Mouse (Mus musculus) forebrain, postnatal 0 days (tissue): ENCODE measurements at regions not wholly inside any gene's neighbourhood (a gene's known extent, or its start where the extent isn't known, plus 50 kb on each side); places are given as distances from the start of the nearest gene placed in this dataset.
A peak's percentile ranks its signal among the peaks of the same experiment; 100 is the strongest.

Experiments used
- ATAC-seq: fragments of 200-750 bp; cut with Nextera tagmentation; 2 replicates; pipeline ENCODE4 v1.8.0; 2017; ENCODE audit warnings: mild to moderate bottlenecking, moderate library complexity
- DNase-seq: peaks from one replicate; pipeline ENCODE4 v3.0.0-alpha.2; 2015
- H3K27ac ChIP-seq: fragments of 300-500 bp; sonication (generic); 2 replicates; pipeline ENCODE4 v1.5.1; 2014; ENCODE audit warnings: low read depth, mild to moderate bottlenecking, antibody characterized with exemption, low read length, moderate library complexity, mixed read lengths
- H3K27me3 ChIP-seq: fragments of 300-500 bp; sonication (generic); 2 replicates; pipeline ENCODE4 v1.6.1; 2014; ENCODE audit warnings: mild to moderate bottlenecking, low read length, mixed read lengths; ENCODE audit not compliant: insufficient read depth
- H3K36me3 ChIP-seq: fragments of 300-500 bp; sonication (generic); 2 replicates; pipeline ENCODE4 v1.6.1; 2014; ENCODE audit warnings: mild to moderate bottlenecking, moderate library complexity; ENCODE audit not compliant: insufficient read depth
- H3K4me1 ChIP-seq: fragments of 300-500 bp; sonication (generic); 2 replicates; pipeline ENCODE4 v1.6.1; 2014; ENCODE audit warnings: antibody characterized with exemption; ENCODE audit not compliant: insufficient read depth
- H3K4me2 ChIP-seq: fragments of 300-500 bp; sonication (generic); 2 replicates; pipeline ENCODE4 v1.6.1; 2014; ENCODE audit warnings: low read depth, mild to moderate bottlenecking, moderate library complexity
- H3K4me3 ChIP-seq: fragments of 300-500 bp; sonication (generic); 2 replicates; pipeline ENCODE4 v1.5.1; 2014; ENCODE audit warnings: low read depth, low read length, mixed read lengths
- H3K9ac ChIP-seq: fragments of 300-500 bp; sonication (generic); 2 replicates; pipeline ENCODE4 v1.6.1; 2014; ENCODE audit warnings: mild to moderate bottlenecking
- H3K9me3 ChIP-seq: fragments of 300-500 bp; sonication (generic); 2 replicates; pipeline ENCODE4 v1.6.1; 2016; ENCODE audit warnings: low read length
- CTCF ChIP-seq: sonication (generic); IDR thresholded peaks from 2 replicates; pipeline ENCODE4 v1.5.1; 2016; ENCODE audit warnings: antibody characterized with exemption, control low read depth, low read depth
- WGBS: fragments of 180-500 bp; shearing (Covaris S2); extraction: QIAGEN DNeasy Blood & Tissue Kit; methylation state at CpG from one replicate; pipeline ENCODE4 v1.1.7; 2014; 5-methylcytosine and 5-hydroxymethylcytosine counted together

- Histone ChIP-seq H3K4me2 (no peak overlapping the region), H3K4me3 (no peak overlapping the region)
Observed at GRCm38 (mm10) chr2:8115891-8116290, 606.5 kb upstream of the Celf2 start.

GRCm38 (mm10) chr2:8112361-8113073 is 603.2 kb upstream of the Celf2 start:
- no peaks in the 10 kb centered on the region for H3K4me1 ChIP-seq
- no peak overlapping the region for H3K4me2 ChIP-seq
- no peak for TF ChIP-seq CTCF
- H3K9me3 ChIP-seq: no peaks in the 10 kb centered on the region
- H3K9ac ChIP-seq: no peak overlapping the region
- DNase-seq (peak; percentile 62), ATAC-seq (peak; percentile 58; the same call in 1 of the 2 replicates)
- no peaks in the 10 kb centered on the region for H3K27me3 ChIP-seq
- H3K4me3 ChIP-seq: no peak overlapping the region
- H3K27ac ChIP-seq: peak overlapping the region; percentile 30; the same call in 1 of the 2 replicates
- 49% methylated on average over 1 of the region's 1 CpGs for WGBS
- H3K36me3 ChIP-seq: no peaks in the 10 kb centered on the region

More at GRCm38 (mm10) chr2:8115891-8116290, 606.5 kb upstream of the Celf2 start:
- H3K36me3 ChIP-seq: no peaks in the 10 kb centered on the region
- H3K4me1 ChIP-seq: no peaks in the 10 kb centered on the region
- ATAC-seq (no peak), DNase-seq (no peak)
- no peak overlapping the region for H3K27ac ChIP-seq
- no peaks in the 10 kb centered on the region for H3K9me3 ChIP-seq
- no peaks in the 10 kb centered on the region for H3K27me3 ChIP-seq
- H3K9ac ChIP-seq: no peak overlapping the region
- 82% methylated on average over 3 of the region's 3 CpGs for WGBS
- TF ChIP-seq CTCF: no peak

- ATAC-seq (no peak), DNase-seq (peak; percentile 40)
- Histone ChIP-seq H3K27me3 (no peaks in the 10 kb centered on the region), H3K4me2 (no peak overlapping the region), H3K9me3 (no peaks in the 10 kb centered on the region), H3K36me3 (no peaks in the 10 kb centered on the region), H3K4me1 (no peaks in the 10 kb centered on the region), H3K4me3 (no peak overlapping the region), H3K27ac (no peak overlapping the region), H3K9ac (no peak overlapping the region)
- WGBS: 47% methylated on average over 2 of the region's 2 CpGs
- TF ChIP-seq CTCF: no peak
Observed at GRCm38 (mm10) chr2:8094157-8094556, 584.8 kb upstream of the Celf2 start.

GRCm38 (mm10) chr2:8067901-8068300 is 558.5 kb upstream of the Celf2 start:
- Histone ChIP-seq H3K4me2 (no peak overlapping the region), H3K4me1 (no peaks in the 10 kb centered on the region), H3K27ac (no peak overlapping the region), H3K27me3 (no peaks in the 10 kb centered on the region), H3K4me3 (no peak overlapping the region), H3K9me3 (no peaks in the 10 kb centered on the region), H3K9ac (no peak overlapping the region), H3K36me3 (no peaks in the 10 kb centered on the region)
- DNase-seq: peak; percentile 8
- no peak for ATAC-seq
- TF ChIP-seq CTCF: no peak
- WGBS: 38% methylated on average over 1 of the region's 1 CpGs

- H3K36me3 ChIP-seq: no peaks in the 10 kb centered on the region
- no peak overlapping the region for H3K9ac ChIP-seq
- DNase-seq (peak; percentile 66), ATAC-seq (peak; percentile 45; the same call in 1 of the 2 replicates)
- no peaks in the 10 kb centered on the region for H3K9me3 ChIP-seq
- no peak overlapping the region for H3K4me2 ChIP-seq
- 41% methylated on average over 1 of the region's 1 CpGs for WGBS
- peak overlapping the region; percentile 54; the same call in 1 of the 2 replicates for H3K27ac ChIP-seq
- no peaks in the 10 kb centered on the region; the same call in 1 of the 2 replicates for H3K4me1 ChIP-seq
- H3K4me3 ChIP-seq: no peak overlapping the region
- H3K27me3 ChIP-seq: no peaks in the 10 kb centered on the region
- no peak for TF ChIP-seq CTCF
Observed at GRCm38 (mm10) chr2:8061687-8062086, 552.3 kb upstream of the Celf2 start.

- Histone ChIP-seq H3K36me3 (no peaks in the 10 kb centered on the region), H3K9ac (no peak overlapping the region), H3K27me3 (no peaks in the 10 kb centered on the region), H3K4me3 (no peak overlapping the region), H3K9me3 (no peaks in the 10 kb centered on the region), H3K4me1 (no peaks in the 10 kb centered on the region), H3K4me2 (no peak overlapping the region), H3K27ac (no peak overlapping the region)
- no peak for TF ChIP-seq CTCF
- WGBS: 15% methylated on average over 4 of the region's 4 CpGs
- no peak for DNase-seq
- peak; percentile 34; the same call in 1 of the 2 replicates for ATAC-seq
Observed at GRCm38 (mm10) chr2:8029212-8029611, 519.8 kb upstream of the Celf2 start.

GRCm38 (mm10) chr2:8027571-8027970 is 518.2 kb upstream of the Celf2 start:
- Histone ChIP-seq H3K4me1 (no peaks in the 10 kb centered on the region), H3K36me3 (no peaks in the 10 kb centered on the region), H3K27me3 (no peaks in the 10 kb centered on the region), H3K9me3 (no peaks in the 10 kb centered on the region), H3K4me2 (no peak overlapping the region), H3K9ac (no peak overlapping the region), H3K4me3 (no peak overlapping the region), H3K27ac (no peak overlapping the region)
- peak; percentile 20; the same call in 1 of the 2 replicates for ATAC-seq
- TF ChIP-seq CTCF: no peak
- no peak for DNase-seq
